In genomic region chr19:5485371-5485770, GRCm38 (mm10) we compare ENCODE assay signal across 26 mouse cellular contexts. TPM values are rescaled to one million over a fixed set of nuclear protein-coding genes. Genes with fewer than 3 reads are reported as not detected.
DNase-seq lines count a peak whose midpoint lies in the region; ATAC-seq lines count a peak whose summit lies in the region.
"Had no signal": no experiment of that assay in that cellular context is flagged by ENCODE, and none has a peak within 500 bp of the region (broad histone marks: within the 10 kb centered on the region; RNA-seq: fewer than 3 reads in every experiment).

No protein-coding gene starts in this region.

- peak overlapping the region; percentile 83 for H3K27ac ChIP-seq in lung, embryonic 16.5 days (ENCODE audit: low read length)
- H3K27ac ChIP-seq: embryonic facial prominence, embryonic 12.5 days; forebrain, embryonic 13.5 days; gastrocnemius, adult 2 months; heart, embryonic 15.5 days; hindbrain, embryonic 14.5 days; layer of hippocampus, adult 2 months; midbrain, embryonic 13.5 days had no signal

- no peaks in the 10 kb centered on the region for H3K27me3 ChIP-seq in lung, embryonic 16.5 days (ENCODE audit: control insufficient read depth, insufficient read depth, low read depth, low read length)
- H3K27me3 ChIP-seq: embryonic facial prominence, embryonic 12.5 days; forebrain, embryonic 13.5 days; heart, embryonic 15.5 days; midbrain, embryonic 13.5 days had no signal

- intact Hi-C loops in heart, postnatal 36 days (cut with DNase I), result loop anchor here (5.0 kb wide), 2 partner anchors 98 to 118 kb away; partner anchors contain the start of genes Banf1, Eif1ad and Sart1

- no peak overlapping the region for H3K4me2 ChIP-seq in lung, embryonic 16.5 days (ENCODE audit: low read depth, low read length)
- H3K4me2 ChIP-seq: embryonic facial prominence, embryonic 12.5 days; forebrain, embryonic 13.5 days; heart, embryonic 15.5 days; hindbrain, embryonic 14.5 days; liver, embryonic 11.5 days; midbrain, embryonic 13.5 days had no signal

- peak; percentile 64 for DNase-seq in cerebellum, adult 11 months
- DNase-seq in cerebellum, postnatal 4 days (ENCODE audit: low spot score in 2 of 2), result no peak
- DNase-seq in heart, adult 11 months, result peak; percentile 90
- DNase-seq in heart, postnatal 36 days, result no peak
- DNase-seq in lung, adult 18-20 months, result no peak
- DNase-seq in brain, adult 2 months (ENCODE audit: low read depth, low spot score), result peak; percentile 36
- DNase-seq: adrenal gland, postnatal 10 days; gastrocnemius, adult 2 months; heart, postnatal 4 days; kidney, adult 2 months; kidney, postnatal 14 days; liver, postnatal 0 days; retina, postnatal 1 day; thymus, postnatal 25 days had no signal

- H3K9me3 ChIP-seq in lung, embryonic 16.5 days (ENCODE audit: control insufficient read depth, low read length), result no peaks in the 10 kb centered on the region
- H3K9me3 ChIP-seq: embryonic facial prominence, embryonic 12.5 days; forebrain, embryonic 13.5 days; heart, embryonic 15.5 days; megakaryocyte, embryonic 14.5 days; midbrain, embryonic 13.5 days had no signal

- 67% methylated on average over 8 of the region's 8 CpGs for WGBS in lung, embryonic 16.5 days

- ATAC-seq in lung, embryonic 16.5 days (ENCODE audit: low read depth), result no peak
- ATAC-seq: activated CD4-positive, CD25-positive, alpha-beta regulatory T cell, adult 4 months; forebrain, embryonic 13.5 days; inflammation-experienced regulatory T-cells, adult 6 months; liver, postnatal 0 days; midbrain, embryonic 13.5 days had no signal

- 0 out of 2 replicates have a peak overlapping the region, but pooled peaks have one; percentile 7 for H3K9ac ChIP-seq in lung, embryonic 16.5 days (ENCODE audit: low read length)
- H3K9ac ChIP-seq: embryonic facial prominence, embryonic 12.5 days; forebrain, embryonic 13.5 days; heart, embryonic 15.5 days; hindbrain, embryonic 14.5 days; liver, postnatal 0 days; midbrain, embryonic 13.5 days had no signal

- H3K36me3 ChIP-seq in lung, embryonic 16.5 days (ENCODE audit: control insufficient read depth, insufficient read depth, low read length), result peaks cover 27% of the 10 kb centered on the region

- no peak overlapping the region for H3K4me3 ChIP-seq in lung, embryonic 16.5 days (ENCODE audit: low read length)
- H3K4me3 ChIP-seq: embryonic facial prominence, embryonic 12.5 days; forebrain, embryonic 13.5 days; gastrocnemius, adult 2 months; heart, embryonic 15.5 days; layer of hippocampus, adult 2 months; megakaryocyte, embryonic 14.5 days; midbrain, embryonic 13.5 days had no signal

- peaks cover 45% of the 10 kb centered on the region for H3K4me1 ChIP-seq in lung, embryonic 16.5 days (replicated peaks; ENCODE audit: control insufficient read depth, insufficient read depth, low read length)

RNA-seq across cellular contexts. Expression of gene Mus81, which starts 2.8 kb away (rescaled TPM):
- total RNA-seq in heart, postnatal 36 days (2021), result 10 to 100 TPM; 19.6 to 23.7 TPM
- 45.7 and 51.4 TPM in 2 replicates for polyA plus RNA-seq in lung, embryonic 16.5 days (2015; fragmentation: Nextera tagmentation; extraction: Ambion mirVana)

RNA-seq across cellular contexts. Expression of gene Cfl1, which starts 4.9 kb away (rescaled TPM):
- total RNA-seq in heart, postnatal 36 days (2021), result 100 to 1,000 TPM; 174 to 188 TPM
- 2,553 and 2,793 TPM in 2 replicates for polyA plus RNA-seq in lung, embryonic 16.5 days (2015; fragmentation: Nextera tagmentation; extraction: Ambion mirVana)

RNA-seq across cellular contexts. Expression of gene Efemp2, which starts 11.6 kb away (rescaled TPM):
- total RNA-seq in heart, postnatal 36 days (2021), result 1 to 10 TPM; 9.0 to 9.8 TPM
- 197 and 200 TPM in 2 replicates for polyA plus RNA-seq in lung, embryonic 16.5 days (2015; fragmentation: Nextera tagmentation; extraction: Ambion mirVana)

RNA-seq across cellular contexts. Expression of gene Ctsw, which starts 17.1 kb away (rescaled TPM):
- under 1 TPM in 1 of 2 experiments, not detected in 1; 0.43 TPM for total RNA-seq in heart, postnatal 36 days (2021)
- 2.2 and 3.8 TPM in 2 replicates for polyA plus RNA-seq in lung, embryonic 16.5 days (2015; fragmentation: Nextera tagmentation; extraction: Ambion mirVana)
- total RNA-seq: gastrocnemius, adult 2 months; layer of hippocampus, postnatal 25 days had no signal

RNA-seq across cellular contexts. Expression of gene 1700020D05Rik, which starts 18.2 kb away (rescaled TPM):
- under 1 TPM; 0.58 to 0.70 TPM for total RNA-seq in heart, postnatal 36 days (2021)
- polyA plus RNA-seq in lung, embryonic 16.5 days (2015; fragmentation: Nextera tagmentation; extraction: Ambion mirVana), result not detected in 2 replicates
- polyA plus RNA-seq: liver, embryonic 11.5 days; liver, postnatal 0 days had no signal

Comparison
In these comparisons a context has a peak if more than half of its experiments do, and no peak if none do; other contexts are left out.
1. DNase-seq: peak in cerebellum, adult 11 months (single experiment), heart, adult 11 months (single experiment) and brain, adult 2 months (single experiment); none in cerebellum, postnatal 4 days (0 of 2), heart, postnatal 36 days (0 of 2) and lung, adult 18-20 months (0 of 2).